Mouse (Mus musculus): ENCODE data around the gene Dnmt3a. TPM values are rescaled to one million over a fixed set of nuclear protein-coding genes. Genes with fewer than 3 reads are reported as not detected.
A peak's percentile ranks its signal among the peaks of the same experiment; 100 is the strongest.

Gene Dnmt3a
- total and polyA plus RNA-seq, 3 experiments: 15.5 to 61.5 (median 23.4) TPM

- H3K79me2 ChIP-seq (replicated peaks; ENCODE audit: control insufficient read depth, extremely low read depth, insufficient read depth, poor library complexity, severe bottlenecking): no peaks in the 10 kb centered on the region; the same call in 1 of the 2 replicates
- H3K27me3 ChIP-seq (replicated peaks): no peaks in the 10 kb centered on the region
- no peaks in the 10 kb centered on the region for H3K9me3 ChIP-seq (replicated peaks; ENCODE audit: low read length)
- peak; percentile 93 for DNase-seq (ENCODE audit: extremely low read depth)
- H3K27ac ChIP-seq (ENCODE audit: insufficient read depth, low read depth): peak overlapping the region; percentile 95
- peak overlapping the region; percentile 78 for H3K4me2 ChIP-seq (ENCODE audit: insufficient read depth, low read depth, poor library complexity, severe bottlenecking)
- in situ Hi-C loops (cut with MboI; ENCODE audit: low pct_ligation_motif_present, low pct_unique_long_range_greater_than_20kb, low sequenced_read_pairs) (loop anchor here (25.0 kb wide), 1 partner anchor 172 kb away; no protein-coding TSS in a partner anchor), dilution Hi-C loops (cut with MboI; ENCODE audit: extremely low pct_ligation_motif_present, extremely low pct_unique_long_range_greater_than_20kb, low sequenced_read_pairs) (no loop called here)
- peak overlapping the region; percentile 79 for H3K9ac ChIP-seq (ENCODE audit: insufficient read depth, low read depth)
- H3K36me3 ChIP-seq (replicated peaks in 1 of 2; ENCODE audit: control insufficient read depth in 1 of 2, insufficient read depth in 1 of 2, low read length in 1 of 2): peaks cover 29 to 46% of the 10 kb centered on the region in 2 experiments
- H3K4me3 ChIP-seq (replicated peaks in 1 of 3; ENCODE audit: low read depth in 2 of 3, low read length in 2 of 3, poor library complexity in 1 of 3): peak overlapping the region; percentile 16 to 45 (median 43)
- peaks cover 26 to 90% of the 10 kb centered on the region in 2 experiments for H3K4me1 ChIP-seq (ENCODE audit: control insufficient read depth in 1 of 2, insufficient read depth in 2 of 2)
- TF ChIP-seq CHD1 (IDR thresholded peaks at IDR 0.05; ENCODE audit: low read depth, low read length) (no peak), KAT2A (IDR thresholded peaks at IDR 0.05; ENCODE audit: insufficient replicate concordance, low read length) (no peak), RCOR1 (conservative IDR thresholded peaks at IDR 0.05; ENCODE audit: low read depth, low read length) (peak; percentile 82; the same call in 1 of the 2 replicates), HCFC1 (IDR thresholded peaks at IDR 0.05; ENCODE audit: low read depth, low read length) (no peak), ZKSCAN1 (IDR thresholded peaks at IDR 0.05; ENCODE audit: borderline replicate concordance, low read depth, low read length) (no peak), SMC3 (IDR thresholded peaks at IDR 0.05; ENCODE audit: low read depth, low read length) (peak; percentile 74), EP300 (IDR thresholded peaks at IDR 0.05; ENCODE audit: low read length) (peak; percentile 88), ZC3H11A (IDR thresholded peaks at IDR 0.05; ENCODE audit: low read depth, low read length) (no peak), BHLHE40 (IDR thresholded peaks at IDR 0.05; ENCODE audit: low read depth, low read length) (peak; percentile 86), POLR2AphosphoS2 (IDR thresholded peaks at IDR 0.05; ENCODE audit: low read depth, low read length) (0 out of 2 replicates have a peak, but pooled peaks have one; percentile 26), JUN (IDR thresholded peaks at IDR 0.05; ENCODE audit: insufficient read depth, low read depth, low read length) (peak; percentile 15; the same call in 1 of the 2 replicates), MAZ (IDR thresholded peaks at IDR 0.05; ENCODE audit: low read depth, low read length) (peak; percentile 96), MYC (IDR thresholded peaks at IDR 0.05; ENCODE audit: low read depth, low read length) (no peak), MAX (IDR thresholded peaks at IDR 0.05; ENCODE audit: low read length) (no peak; the same call in 1 of the 2 replicates), NRF1 (IDR thresholded peaks at IDR 0.05; ENCODE audit: low read depth, low read length) (no peak), RAD21 (IDR thresholded peaks at IDR 0.05; ENCODE audit: low read depth, low read length) (peak; percentile 69), MEF2A (IDR thresholded peaks at IDR 0.05; ENCODE audit: borderline replicate concordance, low read depth, low read length) (peak; percentile 84; the same call in 1 of the 2 replicates), MXI1 (IDR thresholded peaks at IDR 0.05; ENCODE audit: low read depth, low read length) (no peak; the same call in 1 of the 2 replicates), USF1 (IDR thresholded peaks at IDR 0.05; ENCODE audit: low read depth, low read length) (no peak), MAFK (IDR thresholded peaks at IDR 0.05; ENCODE audit: insufficient replicate concordance, low read length) (peak; percentile 37; the same call in 1 of the 2 replicates), SIN3A (IDR thresholded peaks at IDR 0.05; ENCODE audit: low read length) (peak; percentile 64), ETS1 (conservative IDR thresholded peaks at IDR 0.05; ENCODE audit: low read depth, low read length) (peak; percentile 90), CHD2 (IDR thresholded peaks at IDR 0.05; ENCODE audit: low read length) (peak; percentile 93), E2F4 (IDR thresholded peaks at IDR 0.05; ENCODE audit: insufficient replicate concordance, low read depth, low read length) (no peak), ZMIZ1 (IDR thresholded peaks at IDR 0.05; ENCODE audit: low read depth, low read length) (no peak), NELFE (IDR thresholded peaks at IDR 0.05; ENCODE audit: low read depth, low read length) (peak; percentile 53; the same call in 1 of the 2 replicates), JUND (conservative IDR thresholded peaks at IDR 0.05; ENCODE audit: low read depth, low read length) (peak; percentile 59), IRF4 (IDR thresholded peaks at IDR 0.05; ENCODE audit: low read depth, low read length) (peak; percentile 99), UBTF (IDR thresholded peaks at IDR 0.05; ENCODE audit: low read depth, low read length) (peak; percentile 92), ZNF384 (IDR thresholded peaks at IDR 0.05; ENCODE audit: low read depth, low read length) (no peak), GABPA (IDR thresholded peaks at IDR 0.05; ENCODE audit: insufficient replicate concordance, low read depth, low read length) (no peak), CTCF (conservative IDR thresholded peaks at IDR 0.05 in 1 of 2, IDR thresholded peaks at IDR 0.05 in 1 of 2; ENCODE audit: low read depth in 2 of 2, low read length in 2 of 2) (peak in 1 of 2 experiments; percentile 89; a peak in 2 of 4 replicates), PAX5 (IDR thresholded peaks at IDR 0.05; ENCODE audit: low read length) (no peak), TCF12 (IDR thresholded peaks at IDR 0.05; ENCODE audit: low read depth, low read length) (peak; percentile 83), USF2 (conservative IDR thresholded peaks at IDR 0.05; ENCODE audit: low read depth, low read length) (no peak), TBP (conservative IDR thresholded peaks at IDR 0.05; ENCODE audit: low read depth, low read length) (peak; percentile 79), POLR2A (IDR thresholded peaks at IDR 0.05; ENCODE audit: low read depth, low read length) (peak; percentile 66)
Measured at GRCm38 (mm10) chr12:3834373-3835314, 28.8 kb downstream of the Dnmt3a start.

All from CH12.LX (cell line).